Mouse (Mus musculus): ENCODE data around the gene Ush1g.

DNA sequence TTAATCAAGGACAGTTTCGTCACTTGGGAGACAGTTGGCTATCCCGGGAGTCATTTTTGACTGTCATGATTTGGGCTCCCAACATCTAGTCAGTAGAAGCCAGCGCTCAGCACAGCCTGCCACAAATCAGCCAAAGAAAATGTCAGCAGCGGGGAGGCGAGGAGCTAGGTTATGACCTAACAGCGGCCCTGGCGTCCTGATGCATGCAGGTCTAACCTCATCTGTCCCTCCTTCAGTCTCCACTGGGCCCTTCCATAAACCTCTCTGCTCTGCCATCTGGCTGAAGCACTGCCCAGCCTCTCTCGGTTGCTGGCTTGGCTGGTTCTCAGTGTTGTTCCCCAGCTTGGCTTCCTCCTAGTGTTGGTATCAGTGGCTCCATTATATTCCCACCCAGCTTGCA lies 39.5 kb downstream of the Ush1g start:
- no peak for TF ChIP-seq CTCF (IDR thresholded peaks at IDR 0.05; ENCODE audit: low read depth)
- no peak for TF ChIP-seq EP300 (optimal IDR thresholded peaks at IDR 0.05)

Data from stomach, postnatal 0 days (tissue).